Mouse (Mus musculus) embryonic facial prominence, embryonic 11.5 days (tissue): ENCODE results near the gene Frmd4a. TPM values are rescaled to one million over a fixed set of nuclear protein-coding genes. Genes with fewer than 3 reads are reported as not detected.

Source experiments
- ATAC-seq: fragments of 200-750 bp; cut with Nextera tagmentation; replicated peaks from 2 replicates; pipeline ENCODE4 v1.8.0; 2017; ENCODE audit warnings: low read depth; ENCODE audit not compliant: insufficient number of reproducible peaks, low FRiP score, low TSS enrichment
- DNase-seq: peaks from one replicate; pipeline ENCODE4 v3.0.0-alpha.2; 2015; ENCODE audit warnings: low spot score
- H3K27ac ChIP-seq: fragments of 300-500 bp; sonication (generic); replicated peaks from 2 replicates; pipeline ENCODE4 v1.5.1; 2014; ENCODE audit warnings: mild to moderate bottlenecking, low read depth, low read length, control low read depth
- H3K27me3 ChIP-seq: fragments of 300-500 bp; sonication (generic); 2 replicates; pipeline ENCODE4 v1.6.1; 2014; ENCODE audit warnings: mild to moderate bottlenecking, low read length, moderate library complexity, mixed read lengths; ENCODE audit not compliant: control insufficient read depth, insufficient read depth
- H3K36me3 ChIP-seq: fragments of 300-500 bp; sonication (generic); replicated peaks from 2 replicates; pipeline ENCODE4 v1.6.1; 2014; ENCODE audit warnings: low read depth, mild to moderate bottlenecking, low read length, moderate library complexity, mixed read lengths; ENCODE audit not compliant: control insufficient read depth, insufficient read depth
- H3K4me1 ChIP-seq: fragments of 300-500 bp; sonication (generic); 2 replicates; pipeline ENCODE4 v1.6.1; 2014; ENCODE audit warnings: low read length, mixed read lengths; ENCODE audit not compliant: control insufficient read depth, insufficient read depth
- H3K4me2 ChIP-seq: fragments of 300-500 bp; sonication (generic); 2 replicates; pipeline ENCODE4 v1.6.1; 2014; ENCODE audit warnings: low read depth, mild to moderate bottlenecking, control low read depth, low read length, moderate library complexity
- H3K4me3 ChIP-seq: fragments of 300-500 bp; sonication (generic); 2 replicates; pipeline ENCODE4 v1.5.1; 2014; ENCODE audit warnings: low read depth, low read length, control low read depth
- H3K9ac ChIP-seq: fragments of 300-500 bp; sonication (generic); replicated peaks from 2 replicates; pipeline ENCODE4 v1.6.1; 2014; ENCODE audit warnings: mild to moderate bottlenecking, control low read depth, low read length
- H3K9me3 ChIP-seq: fragments of 300-500 bp; sonication (generic); replicated peaks from 2 replicates; pipeline ENCODE4 v1.6.1; 2016; ENCODE audit warnings: mild to moderate bottlenecking, low read length, inconsistent platforms, mixed read lengths; ENCODE audit not compliant: control insufficient read depth
- WGBS: fragments of 180-500 bp; shearing (Covaris S2); extraction: QIAGEN DNeasy Blood & Tissue Kit; methylation state at CpG from one replicate; pipeline ENCODE4 v1.1.7; 2014; 5-methylcytosine and 5-hydroxymethylcytosine counted together
- polyA plus RNA-seq: library from polyadenylated mRNA; unstranded; fragments of >200 nt; fragmentation: Nextera tagmentation; extraction: Ambion mirVana; gene quantifications from 2 replicates; pipeline ENCODE4 v1.2.1, GENCODE M21; 2014

The Frmd4a gene
- polyA plus RNA-seq, 1 experiment from 2014 or later: 38.5 TPM

- H3K27ac ChIP-seq: no peak overlapping the region
- WGBS: 92% methylated on average over 4 of the region's 4 CpGs
Measured at GRCm38 (mm10) chr2:4566260-4566955, 548.9 kb downstream of the Frmd4a start.

GRCm38 (mm10) chr2:4566956-4567680, 549.6 kb downstream of the Frmd4a start:
- no peaks in the 10 kb centered on the region for H3K9me3 ChIP-seq
- H3K9ac ChIP-seq: no peak overlapping the region
- ATAC-seq (no peak), DNase-seq (no peak)
- H3K4me2 ChIP-seq: no peak overlapping the region
- H3K36me3 ChIP-seq: peaks cover 5% of the 10 kb centered on the region
- no peaks in the 10 kb centered on the region for H3K27me3 ChIP-seq
- H3K4me3 ChIP-seq: no peak overlapping the region
- WGBS: 90% methylated on average over 9 of the region's 9 CpGs
- no peak overlapping the region for H3K27ac ChIP-seq
- no peaks in the 10 kb centered on the region for H3K4me1 ChIP-seq

More at GRCm38 (mm10) chr2:4566260-4566955, 548.9 kb downstream of the Frmd4a start:
- DNase-seq (no peak), ATAC-seq (no peak)
- Histone ChIP-seq H3K4me1 (no peaks in the 10 kb centered on the region; the same call in 1 of the 2 replicates), H3K36me3 (peaks cover 5% of the 10 kb centered on the region), H3K9ac (no peak overlapping the region), H3K4me3 (no peak overlapping the region), H3K27me3 (no peaks in the 10 kb centered on the region), H3K4me2 (no peak overlapping the region), H3K9me3 (no peaks in the 10 kb centered on the region)

- Histone ChIP-seq H3K36me3 (peaks cover 9% of the 10 kb centered on the region), H3K27me3 (no peaks in the 10 kb centered on the region), H3K4me1 (no peaks in the 10 kb centered on the region), H3K27ac (no peak overlapping the region), H3K4me3 (no peak overlapping the region), H3K9me3 (no peaks in the 10 kb centered on the region), H3K4me2 (no peak overlapping the region), H3K9ac (no peak overlapping the region)
- DNase-seq (no peak), ATAC-seq (no peak)
- 87% methylated on average over 5 of the region's 5 CpGs for WGBS
Measured at GRCm38 (mm10) chr2:4568967-4569366, 551.5 kb downstream of the Frmd4a start.

GRCm38 (mm10) chr2:4570186-4570861, 552.8 kb downstream of the Frmd4a start:
- no peaks in the 10 kb centered on the region for H3K27me3 ChIP-seq
- no peak overlapping the region for H3K4me3 ChIP-seq
- H3K4me2 ChIP-seq: no peak overlapping the region
- no peak overlapping the region for H3K9ac ChIP-seq
- 79% methylated on average over 10 of the region's 10 CpGs for WGBS
- H3K36me3 ChIP-seq: peaks cover 9% of the 10 kb centered on the region
- DNase-seq: no peak
- H3K4me1 ChIP-seq: no peaks in the 10 kb centered on the region
- H3K27ac ChIP-seq: no peak overlapping the region
- no peaks in the 10 kb centered on the region for H3K9me3 ChIP-seq
- no peak for ATAC-seq

- Histone ChIP-seq H3K36me3 (peaks cover 4% of the 10 kb centered on the region), H3K9ac (no peak overlapping the region), H3K4me2 (no peak overlapping the region), H3K9me3 (no peaks in the 10 kb centered on the region), H3K27me3 (no peaks in the 10 kb centered on the region), H3K27ac (no peak overlapping the region), H3K4me1 (no peaks in the 10 kb centered on the region), H3K4me3 (no peak overlapping the region)
- ATAC-seq: no peak
- no peak for DNase-seq
- 90% methylated on average over 7 of the region's 7 CpGs for WGBS
Measured at GRCm38 (mm10) chr2:4572498-4573263, 555.2 kb downstream of the Frmd4a start.

GRCm38 (mm10) chr2:4573386-4573785, 555.9 kb downstream of the Frmd4a start:
- Histone ChIP-seq H3K27me3 (no peaks in the 10 kb centered on the region), H3K27ac (no peak overlapping the region), H3K9me3 (no peaks in the 10 kb centered on the region), H3K4me2 (no peak overlapping the region), H3K4me1 (no peaks in the 10 kb centered on the region), H3K36me3 (peaks cover 6% of the 10 kb centered on the region), H3K4me3 (no peak overlapping the region), H3K9ac (no peak overlapping the region)
- WGBS: 64% methylated on average over 4 of the region's 4 CpGs
- no peak for DNase-seq
- ATAC-seq: no peak

- Histone ChIP-seq H3K4me1 (no peaks in the 10 kb centered on the region), H3K27ac (no peak overlapping the region), H3K4me3 (no peak overlapping the region), H3K9me3 (no peaks in the 10 kb centered on the region), H3K4me2 (no peak overlapping the region), H3K27me3 (no peaks in the 10 kb centered on the region), H3K9ac (no peak overlapping the region), H3K36me3 (peaks cover 7% of the 10 kb centered on the region)
- 65% methylated on average over 5 of the region's 5 CpGs for WGBS
- no peak for ATAC-seq
- no peak for DNase-seq
Measured at GRCm38 (mm10) chr2:4574251-4574650, 556.7 kb downstream of the Frmd4a start.
